Mouse (Mus musculus): Measurements from ENCODE around the gene Pir. TPM values are rescaled to one million over a fixed set of nuclear protein-coding genes. Genes with fewer than 3 reads are reported as not detected.

Gene Pir
- polyA plus RNA-seq (2016; fragmentation: Nextera tagmentation; extraction: Ambion mirVana) = 5.6 and 6.1 TPM in 2 replicates

DNA sequence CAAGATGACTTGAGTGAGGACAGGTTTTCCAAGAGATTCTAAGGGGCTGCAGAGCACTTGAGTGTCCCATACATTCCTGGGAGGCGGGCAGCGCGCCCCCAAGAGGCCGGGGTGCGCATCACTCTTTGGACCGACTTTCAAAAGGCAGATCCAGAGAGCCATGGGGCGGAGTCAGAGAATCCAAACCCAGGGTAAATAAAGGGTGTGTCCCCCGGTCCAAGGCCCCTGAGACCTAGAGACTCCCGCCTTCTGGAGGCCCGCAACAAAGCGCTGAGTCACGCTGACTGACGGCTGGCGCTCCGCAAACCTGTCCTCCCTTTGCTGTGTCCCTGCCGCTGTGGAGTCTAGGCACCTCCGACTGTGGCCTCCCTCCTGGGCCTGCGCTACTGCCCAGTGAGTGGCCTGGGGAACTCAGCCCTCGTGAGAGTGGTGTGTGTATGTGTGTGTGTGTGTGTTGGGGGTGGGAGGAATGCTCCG, at the start of gene Pir:
TSS of gene Pir (plus strand) at position 87 of the 477 bp plus-strand sequence.
- ATAC-seq (ENCODE audit: low FRiP score) = peak; percentile 83
- WGBS = 18% methylated on average over 20 of the region's 20 CpGs
- no peaks in the 10 kb centered on the region for H3K36me3 ChIP-seq (replicated peaks)
- H3K4me3 ChIP-seq (replicated peaks) = peak within 1 kb of the TSS; percentile 34
- no peak within 1 kb of the TSS for H3K27ac ChIP-seq
- no peaks in the 10 kb centered on the region for H3K4me1 ChIP-seq
- peak within 1 kb of the TSS; percentile 51 for H3K4me2 ChIP-seq
- no peak within 1 kb of the TSS; the same call in 1 of the 2 replicates for H3K9ac ChIP-seq
- H3K27me3 ChIP-seq = peaks cover 18% of the 10 kb centered on the region; the same call in 1 of the 2 replicates
- H3K9me3 ChIP-seq = no peaks in the 10 kb centered on the region

DNA sequence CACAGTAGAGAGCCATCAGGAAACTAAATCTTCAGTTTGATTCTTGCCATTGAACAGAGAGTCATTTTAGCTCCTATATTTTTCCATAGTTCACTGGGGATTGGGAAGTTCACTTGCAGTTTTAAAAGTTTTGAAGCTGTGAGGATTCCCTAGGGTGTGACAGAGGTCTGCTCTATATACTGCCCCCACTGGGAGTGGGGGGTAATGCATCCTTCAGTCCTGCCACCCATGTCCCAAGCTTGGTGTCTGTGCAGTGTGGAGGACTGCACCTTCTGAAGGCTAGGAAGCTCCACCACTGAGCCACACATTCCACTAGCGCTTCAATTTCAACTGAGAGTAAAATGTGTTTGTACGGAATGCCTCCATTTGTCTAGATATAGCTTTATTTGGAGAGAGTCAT, 47.2 kb upstream of the Pir start:
- ATAC-seq (ENCODE audit: low FRiP score) = no peak
- no peak overlapping the region for H3K4me2 ChIP-seq
- H3K4me1 ChIP-seq = no peaks in the 10 kb centered on the region
- no peaks in the 10 kb centered on the region for H3K9me3 ChIP-seq
- no peak overlapping the region for H3K27ac ChIP-seq
- H3K4me3 ChIP-seq (replicated peaks) = no peak overlapping the region
- no peak overlapping the region for H3K9ac ChIP-seq
- peaks cover 13% of the 10 kb centered on the region; the same call in 1 of the 2 replicates for H3K27me3 ChIP-seq
- WGBS = 75% methylated on average over 2 of the region's 2 CpGs
- H3K36me3 ChIP-seq (replicated peaks) = no peaks in the 10 kb centered on the region

DNA sequence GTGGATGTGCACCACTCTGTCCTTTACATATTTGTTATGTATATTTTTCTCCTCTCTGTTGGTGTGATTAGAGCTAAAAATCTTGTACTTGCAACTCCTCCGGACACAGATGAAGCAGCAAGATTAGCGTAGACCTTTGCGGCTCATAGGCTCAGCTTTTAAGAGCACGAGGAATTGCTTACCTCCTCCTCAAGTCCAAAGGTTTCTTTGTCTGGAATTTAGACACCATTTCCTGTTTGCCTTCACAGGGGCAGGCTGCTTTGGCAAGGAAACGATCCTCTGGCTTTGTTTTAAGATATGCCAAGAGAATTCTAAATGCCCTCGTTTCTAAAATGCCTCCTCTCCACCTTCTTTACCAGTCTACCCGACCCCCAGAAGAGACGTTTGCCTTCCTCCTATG, 35.8 kb upstream of the Pir start:
- WGBS = 64% methylated on average over 8 of the region's 8 CpGs
- Histone ChIP-seq H3K27me3 (no peaks in the 10 kb centered on the region), H3K36me3 (replicated peaks) (no peaks in the 10 kb centered on the region), H3K4me2 (no peak overlapping the region), H3K9me3 (no peaks in the 10 kb centered on the region), H3K27ac (no peak overlapping the region), H3K9ac (no peak overlapping the region), H3K4me1 (no peaks in the 10 kb centered on the region), H3K4me3 (replicated peaks) (no peak overlapping the region)
- ATAC-seq (ENCODE audit: low FRiP score) = no peak

DNA sequence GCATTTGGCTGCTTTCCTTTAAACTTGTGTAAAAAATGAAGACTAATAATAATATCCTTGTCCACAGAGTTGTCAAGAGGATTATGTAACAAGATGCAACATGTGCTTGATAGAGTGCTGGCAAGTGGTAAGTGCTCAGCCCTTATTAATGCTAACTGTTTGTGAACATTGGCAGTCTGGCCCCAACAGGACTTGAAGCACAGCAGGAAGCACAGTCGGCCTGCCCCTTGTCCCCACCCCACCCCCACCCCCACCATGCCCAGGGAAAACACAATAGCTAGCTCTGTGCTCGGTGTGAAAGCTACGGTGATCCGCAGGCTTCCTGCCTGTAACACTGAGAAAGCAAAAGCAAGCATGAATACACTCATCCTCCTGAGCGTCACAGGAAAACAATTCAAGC, 23.5 kb upstream of the Pir start:
- Histone ChIP-seq H3K36me3 (replicated peaks) (no peaks in the 10 kb centered on the region), H3K9ac (no peak overlapping the region), H3K27me3 (peaks cover 21% of the 10 kb centered on the region), H3K4me2 (peak overlapping the region; percentile 30), H3K9me3 (no peaks in the 10 kb centered on the region), H3K4me3 (replicated peaks) (no peak overlapping the region), H3K4me1 (no peaks in the 10 kb centered on the region), H3K27ac (no peak overlapping the region)
- WGBS = 18% methylated on average over 5 of the region's 5 CpGs
- peak; percentile 68 for ATAC-seq (ENCODE audit: low FRiP score)

DNA sequence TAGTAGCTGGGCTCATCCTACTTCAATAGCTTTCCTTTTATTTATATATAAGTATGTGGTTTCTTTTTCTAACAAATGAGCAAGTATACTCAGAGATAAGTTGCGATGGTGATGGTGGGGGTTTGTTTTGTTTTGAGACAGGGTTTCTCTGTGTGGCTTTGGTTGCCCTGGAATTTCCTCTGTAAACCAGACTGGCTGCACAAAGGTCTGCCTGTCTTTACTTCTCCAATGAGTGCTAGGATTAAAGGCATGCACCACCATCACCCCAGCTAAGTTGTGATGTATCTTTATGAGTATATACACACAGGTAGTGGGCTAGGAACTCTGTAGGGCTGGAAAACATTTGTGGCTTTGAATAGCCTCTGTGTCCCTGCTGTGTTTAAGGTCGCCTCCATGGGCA, 22.4 kb upstream of the Pir start:
- Histone ChIP-seq H3K27me3 (peaks cover 21% of the 10 kb centered on the region), H3K4me1 (no peaks in the 10 kb centered on the region), H3K4me3 (replicated peaks) (no peak overlapping the region), H3K9ac (no peak overlapping the region), H3K36me3 (replicated peaks) (no peaks in the 10 kb centered on the region), H3K9me3 (no peaks in the 10 kb centered on the region), H3K4me2 (no peak overlapping the region), H3K27ac (no peak overlapping the region)
- 58% methylated on average over 2 of the region's 2 CpGs for WGBS
- no peak for ATAC-seq (ENCODE audit: low FRiP score)

DNA sequence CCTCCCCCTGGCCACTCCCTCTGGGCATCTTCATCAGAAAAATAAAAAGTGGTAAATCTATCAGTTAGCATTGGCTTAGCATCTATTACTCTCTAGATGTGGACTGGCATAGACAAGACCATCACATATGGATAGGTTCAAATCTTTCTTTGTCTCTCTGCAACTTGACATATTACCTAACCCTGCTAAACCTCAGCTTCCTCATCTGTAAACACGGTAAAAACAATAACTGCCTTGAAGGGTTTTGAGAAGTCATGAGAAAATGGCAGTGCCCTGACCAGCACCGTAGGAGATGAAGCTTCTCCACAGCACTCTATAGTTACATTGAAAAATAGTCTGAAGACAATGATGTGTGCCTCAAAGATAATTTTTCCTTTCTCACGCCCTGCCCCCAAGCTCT, 12.6 kb upstream of the Pir start:
- WGBS = 83% methylated on average over 3 of the region's 3 CpGs
- no peak overlapping the region for H3K9ac ChIP-seq
- no peaks in the 10 kb centered on the region for H3K36me3 ChIP-seq (replicated peaks)
- no peak overlapping the region for H3K4me2 ChIP-seq
- H3K4me1 ChIP-seq = no peaks in the 10 kb centered on the region
- H3K27ac ChIP-seq = no peak overlapping the region
- H3K4me3 ChIP-seq (replicated peaks) = no peak overlapping the region
- H3K9me3 ChIP-seq = no peaks in the 10 kb centered on the region
- H3K27me3 ChIP-seq = peaks cover 12% of the 10 kb centered on the region
- no peak for ATAC-seq (ENCODE audit: low FRiP score)

DNA sequence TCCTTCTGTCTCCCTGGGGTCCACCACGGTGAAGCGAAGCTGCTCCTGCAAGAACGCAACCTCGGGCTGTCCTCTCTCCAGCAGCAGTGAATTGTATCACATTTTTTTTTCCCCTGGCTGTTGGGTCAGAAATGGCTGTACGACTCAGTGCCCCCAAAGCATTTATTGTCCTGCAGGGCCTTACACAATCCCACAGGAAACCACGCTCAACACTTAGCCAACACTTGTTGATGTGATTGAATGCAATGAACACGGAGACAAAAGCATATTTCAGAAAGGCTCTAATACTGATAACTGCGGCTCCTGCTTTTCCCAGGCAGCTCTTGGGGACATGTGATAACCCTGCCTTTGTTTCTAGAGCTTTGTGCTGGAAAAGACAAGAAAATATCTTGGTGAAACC, 11.1 kb upstream of the Pir start, which contains the start of gene Bmx:
TSS of gene Bmx (minus strand) at position 137 of the 400 bp plus-strand sequence.
- no peaks in the 10 kb centered on the region for H3K9me3 ChIP-seq
- no peaks in the 10 kb centered on the region for H3K4me1 ChIP-seq
- H3K27me3 ChIP-seq = peaks cover 17% of the 10 kb centered on the region
- no peak within 1 kb of the TSS for H3K4me2 ChIP-seq
- no peak for ATAC-seq (ENCODE audit: low FRiP score)
- no peaks in the 10 kb centered on the region for H3K36me3 ChIP-seq (replicated peaks)
- 75% methylated on average over 8 of the region's 8 CpGs for WGBS
- no peak within 1 kb of the TSS for H3K4me3 ChIP-seq (replicated peaks)
- no peak within 1 kb of the TSS for H3K9ac ChIP-seq
- H3K27ac ChIP-seq = no peak within 1 kb of the TSS

DNA sequence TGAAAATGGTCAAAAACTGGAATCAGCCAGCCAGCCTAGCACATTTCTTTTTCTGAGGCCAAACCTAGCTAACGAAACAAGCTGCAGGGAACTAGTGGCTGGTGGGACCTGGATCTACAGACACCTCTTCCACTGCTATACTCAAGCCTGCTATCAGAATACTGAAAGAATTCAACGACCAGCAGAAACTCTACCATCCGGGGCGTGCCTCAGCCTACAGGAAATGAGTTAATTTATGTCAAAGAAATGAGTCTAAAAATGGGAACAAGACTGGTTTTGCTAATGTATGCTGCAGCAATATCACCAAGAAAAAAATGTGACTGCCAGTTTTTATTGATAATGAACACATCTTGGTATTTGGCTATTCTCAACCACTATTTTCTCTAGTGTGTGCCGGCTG, 10.5 kb upstream of the Pir start:
- Histone ChIP-seq H3K4me1 (no peaks in the 10 kb centered on the region), H3K4me2 (no peak overlapping the region), H3K4me3 (replicated peaks) (no peak overlapping the region), H3K9me3 (no peaks in the 10 kb centered on the region), H3K36me3 (replicated peaks) (no peaks in the 10 kb centered on the region), H3K27me3 (peaks cover 17% of the 10 kb centered on the region), H3K9ac (no peak overlapping the region), H3K27ac (no peak overlapping the region)
- 87% methylated on average over 5 of the region's 5 CpGs for WGBS
- no peak for ATAC-seq (ENCODE audit: low FRiP score)

DNA sequence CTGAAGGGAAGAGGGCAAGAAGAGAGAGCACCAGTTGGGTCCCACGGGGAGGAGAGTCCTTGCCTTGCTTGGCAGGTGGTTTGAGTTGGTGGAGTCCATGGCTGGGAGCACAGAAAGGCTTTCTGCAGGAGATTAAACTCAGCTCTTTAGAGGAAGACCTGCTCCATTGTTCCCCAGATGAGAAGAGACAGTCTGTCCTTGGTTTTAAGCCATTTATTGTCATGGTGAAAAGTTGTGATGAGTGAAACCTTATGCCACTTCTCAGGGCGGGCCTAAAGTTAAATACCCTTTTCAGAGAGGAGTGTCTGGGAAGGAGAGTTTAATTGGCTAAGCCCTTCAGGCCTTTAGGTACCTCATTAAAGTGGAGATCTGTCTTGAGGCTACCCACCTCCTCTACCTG, 6.9 kb upstream of the Pir start:
- H3K9me3 ChIP-seq = no peaks in the 10 kb centered on the region
- no peaks in the 10 kb centered on the region for H3K36me3 ChIP-seq (replicated peaks)
- H3K9ac ChIP-seq = no peak overlapping the region
- peaks cover 15% of the 10 kb centered on the region; the same call in 1 of the 2 replicates for H3K27me3 ChIP-seq
- H3K4me3 ChIP-seq (replicated peaks) = no peak overlapping the region
- no peak overlapping the region for H3K27ac ChIP-seq
- H3K4me2 ChIP-seq = no peak overlapping the region
- WGBS = 38% methylated on average over 2 of the region's 2 CpGs
- no peaks in the 10 kb centered on the region for H3K4me1 ChIP-seq
- ATAC-seq (ENCODE audit: low FRiP score) = no peak

DNA sequence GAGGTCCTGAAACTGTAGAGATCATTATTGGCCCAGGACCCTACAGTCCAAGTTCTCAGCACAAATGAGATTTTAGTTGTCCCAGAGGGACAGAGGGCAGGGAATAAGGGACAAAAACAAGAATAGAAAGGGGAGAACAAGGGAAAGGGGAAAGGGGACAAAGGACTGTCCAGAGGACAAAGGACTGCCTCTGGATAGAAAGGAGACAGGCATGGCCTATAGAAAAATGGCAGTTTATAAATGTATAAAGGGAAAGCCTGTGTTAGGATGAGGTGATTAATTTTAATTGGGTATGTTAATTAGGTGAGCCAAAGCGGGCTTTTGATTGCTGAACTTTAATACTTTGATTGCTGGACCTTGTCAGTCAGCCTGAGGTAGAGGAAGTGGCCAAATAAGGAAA, 4.3 kb upstream of the Pir start:
- Histone ChIP-seq H3K27me3 (peaks cover 14% of the 10 kb centered on the region; the same call in 1 of the 2 replicates), H3K9me3 (no peaks in the 10 kb centered on the region), H3K4me1 (no peaks in the 10 kb centered on the region), H3K9ac (no peak overlapping the region), H3K4me2 (no peak overlapping the region), H3K36me3 (replicated peaks) (no peaks in the 10 kb centered on the region), H3K27ac (no peak overlapping the region), H3K4me3 (replicated peaks) (no peak overlapping the region)
- WGBS = 22% methylated on average over 1 of the region's 1 CpGs
- peak; percentile 30; the same call in 1 of the 2 replicates for ATAC-seq (ENCODE audit: low FRiP score)

DNA sequence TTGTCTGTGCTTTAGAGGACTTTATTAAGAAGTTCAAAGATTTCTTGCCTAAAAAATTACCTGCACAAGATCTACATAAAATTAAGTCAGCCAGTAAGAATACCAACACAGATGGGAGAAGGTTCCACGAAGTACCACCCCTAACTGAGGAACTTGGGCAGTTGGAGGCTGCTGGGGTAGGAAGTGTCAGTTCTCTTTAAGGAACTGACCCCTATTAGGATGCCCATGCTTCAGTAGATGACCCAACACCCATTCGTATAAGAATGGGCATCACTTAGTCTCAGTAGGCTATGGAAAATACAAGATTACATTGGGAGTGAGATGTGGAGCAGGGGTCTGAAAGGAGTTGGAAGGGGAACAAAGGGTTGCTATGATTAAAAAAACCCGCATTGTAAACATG, 1.4 kb downstream of the Pir start:
- Histone ChIP-seq H3K4me3 (replicated peaks) (no peak overlapping the region), H3K9ac (no peak overlapping the region), H3K27ac (no peak overlapping the region), H3K36me3 (replicated peaks) (no peaks in the 10 kb centered on the region), H3K9me3 (no peaks in the 10 kb centered on the region), H3K4me2 (no peak overlapping the region), H3K4me1 (no peaks in the 10 kb centered on the region), H3K27me3 (peaks cover 18% of the 10 kb centered on the region; the same call in 1 of the 2 replicates)
- 90% methylated on average over 3 of the region's 3 CpGs for WGBS
- ATAC-seq (ENCODE audit: low FRiP score) = no peak

DNA sequence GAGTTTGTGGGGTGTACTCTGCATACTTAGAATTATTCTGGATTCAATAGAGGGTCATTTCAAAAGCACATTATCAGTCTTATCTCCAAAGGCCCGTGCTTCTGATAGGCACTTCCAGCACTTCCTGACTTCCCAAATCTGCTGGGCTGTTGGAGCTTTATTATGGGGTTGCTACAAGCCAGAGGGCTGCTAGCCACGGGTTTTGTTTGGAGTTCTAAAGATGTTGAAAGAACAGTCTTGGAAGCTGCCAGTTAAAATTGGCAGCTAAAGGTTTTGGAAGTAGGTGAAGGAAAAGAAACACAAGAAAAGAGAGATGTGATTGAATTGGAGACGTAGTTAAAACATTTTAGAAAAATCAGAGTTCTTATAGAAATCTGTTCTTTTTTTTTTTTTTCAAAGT, 6.4 kb downstream of the Pir start:
- H3K9me3 ChIP-seq = no peaks in the 10 kb centered on the region
- no peak overlapping the region for H3K27ac ChIP-seq
- no peaks in the 10 kb centered on the region for H3K4me1 ChIP-seq
- H3K4me3 ChIP-seq (replicated peaks) = no peak overlapping the region
- H3K27me3 ChIP-seq = peaks cover 8% of the 10 kb centered on the region; the same call in 1 of the 2 replicates
- no peak overlapping the region for H3K4me2 ChIP-seq
- H3K9ac ChIP-seq = no peak overlapping the region
- 57% methylated on average over 3 of the region's 3 CpGs for WGBS
- ATAC-seq (ENCODE audit: low FRiP score) = no peak
- H3K36me3 ChIP-seq (replicated peaks) = no peaks in the 10 kb centered on the region

DNA sequence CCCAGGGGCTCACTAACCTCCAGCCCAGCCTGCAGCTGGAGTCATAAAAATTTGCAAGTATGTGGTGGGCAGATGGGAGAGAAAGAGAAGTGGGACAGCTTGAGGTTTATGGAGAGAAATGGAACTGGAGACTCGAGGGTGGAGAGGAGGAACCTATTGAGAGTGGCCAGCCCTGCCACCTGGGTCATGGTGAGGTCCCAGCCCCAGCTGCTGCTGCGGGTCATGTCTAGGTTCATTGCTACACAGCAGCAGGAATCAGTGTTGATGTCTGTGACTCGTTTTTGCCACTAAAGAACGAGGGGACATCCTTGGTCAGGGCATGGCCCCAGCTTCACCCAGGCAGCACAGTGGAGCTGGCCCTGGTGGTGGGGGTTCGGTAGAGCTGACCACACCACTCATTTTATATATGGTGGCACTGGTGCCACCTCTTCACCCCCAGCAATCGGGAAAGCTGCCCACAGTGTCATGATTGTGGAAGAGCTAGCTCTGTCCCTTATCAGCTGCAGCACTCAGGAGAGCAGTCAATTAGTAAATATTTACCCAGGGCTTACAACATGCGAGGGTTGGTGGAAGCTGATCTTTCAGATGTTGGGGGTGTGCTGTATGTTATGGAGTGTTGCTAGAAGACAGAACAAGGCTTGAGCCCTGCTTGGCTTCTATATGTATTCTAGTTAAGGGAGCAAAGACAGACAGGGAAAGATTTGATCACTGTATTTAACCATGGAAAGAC, 11.9 kb downstream of the Pir start:
- no peak overlapping the region for H3K9ac ChIP-seq
- H3K36me3 ChIP-seq (replicated peaks) = no peaks in the 10 kb centered on the region
- no peak overlapping the region for H3K4me2 ChIP-seq
- no peaks in the 10 kb centered on the region for H3K9me3 ChIP-seq
- WGBS = 80% methylated on average over 7 of the region's 7 CpGs
- ATAC-seq (ENCODE audit: low FRiP score) = no peak
- no peak overlapping the region for H3K27ac ChIP-seq
- H3K4me1 ChIP-seq = no peaks in the 10 kb centered on the region
- H3K4me3 ChIP-seq (replicated peaks) = no peak overlapping the region
- peaks cover 12% of the 10 kb centered on the region; the same call in 1 of the 2 replicates for H3K27me3 ChIP-seq
